Mouse (Mus musculus) erythroblast, embryonic 14.5 days (primary cell): ENCODE measurements around the gene Adam21.

Source experiments
- GATA1 ChIP-seq: IDR thresholded peaks from 2 replicates; pipeline ENCODE4 v1.6.1; 2012; ENCODE audit warnings: low read length, inconsistent platforms, mixed read lengths
- TAL1 ChIP-seq: IDR thresholded peaks from 3 replicates; pipeline ENCODE4 v1.6.1; 2012; ENCODE audit warnings: low read length, inconsistent platforms, mixed read lengths

DNA sequence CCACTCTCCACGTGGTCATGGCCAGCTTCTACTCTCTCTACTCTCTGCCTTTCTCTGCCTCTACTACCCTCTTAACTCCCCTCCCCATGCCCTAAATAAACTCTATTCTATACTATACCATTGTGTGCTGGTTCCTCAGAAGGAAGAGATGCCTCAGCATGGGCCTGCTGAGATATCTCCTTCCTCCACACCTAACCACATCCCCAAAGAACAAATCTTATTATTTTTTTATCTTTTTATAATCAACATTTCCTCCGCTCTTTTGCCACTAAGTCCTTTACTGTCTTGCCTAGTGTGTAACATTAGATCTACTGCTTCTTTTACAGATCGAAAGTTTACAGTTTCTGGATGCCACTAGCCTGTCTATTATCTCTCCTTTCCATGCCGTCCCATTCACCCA, 21.1 kb downstream of the Adam21 start:
- no peak for TF ChIP-seq GATA1
- TF ChIP-seq TAL1 = no peak
